Comparison of ENCODE assay signal across 8 mouse cellular contexts in the genomic region with DNA sequence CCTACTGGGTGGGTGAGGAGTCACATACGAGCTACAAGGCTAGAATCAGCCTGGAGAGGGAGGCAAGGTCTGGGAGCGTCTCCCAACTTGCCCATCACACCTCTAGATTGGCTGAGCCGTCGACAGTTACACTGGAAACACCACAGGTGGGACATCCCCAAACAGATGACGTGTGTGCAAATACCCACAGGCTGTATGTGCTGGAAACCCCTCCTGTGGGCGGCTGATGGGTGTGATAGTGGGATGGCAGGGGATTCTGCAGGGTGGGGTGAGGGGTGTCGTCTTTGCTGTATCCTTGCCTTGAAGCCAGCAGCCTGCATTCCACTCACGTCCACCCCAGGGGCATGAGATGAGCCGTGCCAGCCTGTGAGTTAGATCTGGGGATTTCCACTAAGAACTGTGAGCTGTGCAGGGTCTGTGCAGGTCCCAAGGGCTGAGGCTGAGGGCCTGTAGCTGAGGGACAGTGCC. TPM values are rescaled to one million over a fixed set of nuclear protein-coding genes. Genes with fewer than 3 reads are reported as not detected.
DNase-seq lines count a peak whose midpoint lies in the region; ATAC-seq and TF ChIP-seq lines count a peak whose summit lies in the region.

No protein-coding gene starts in this region.

- H3K9ac ChIP-seq in kidney, embryonic 15.5 days, result peak overlapping the region; percentile 48
- H3K9ac ChIP-seq in heart, postnatal 0 days (replicated peaks; ENCODE audit: low read depth, low read length), result peak overlapping the region; percentile 58
- H3K9ac ChIP-seq in midbrain, embryonic 11.5 days (ENCODE audit: low read length), result peak overlapping the region; percentile 63

- peak overlapping the region; percentile 54 for H3K4me3 ChIP-seq in kidney, embryonic 15.5 days (replicated peaks)
- peak overlapping the region; percentile 57 for H3K4me3 ChIP-seq in heart, postnatal 0 days (ENCODE audit: low read depth, low read length)
- H3K4me3 ChIP-seq in midbrain, embryonic 11.5 days (ENCODE audit: low read depth, low read length), result peak overlapping the region; percentile 49

- ATAC-seq in kidney, embryonic 15.5 days (replicated peaks; ENCODE audit: low FRiP score), result no peak; the same call in 1 of the 2 replicates
- peak; percentile 53 for ATAC-seq in activated CD4-positive, CD25-positive, alpha-beta regulatory T cell, adult 4 months
- ATAC-seq in heart, postnatal 0 days (ENCODE audit: insufficient read depth, low read depth), result no peak
- peak; percentile 10; the same call in 1 of the 2 replicates for ATAC-seq in midbrain, embryonic 11.5 days (ENCODE audit: low FRiP score)
- ATAC-seq in granulocyte monocyte progenitor cell, adult 5-6 weeks (replicated peaks; ENCODE audit: poor library complexity, severe bottlenecking), result no peak

- WGBS in kidney, embryonic 15.5 days, result 64% methylated on average over 9 of the region's 9 CpGs
- WGBS in heart, postnatal 0 days, result 33% methylated on average over 9 of the region's 9 CpGs
- 65% methylated on average over 9 of the region's 9 CpGs for WGBS in midbrain, embryonic 11.5 days

- no peaks in the 10 kb centered on the region for H3K9me3 ChIP-seq in kidney, embryonic 15.5 days (replicated peaks)
- H3K9me3 ChIP-seq in heart, postnatal 0 days (replicated peaks; ENCODE audit: control insufficient read depth, low read length), result no peaks in the 10 kb centered on the region
- H3K9me3 ChIP-seq in midbrain, embryonic 11.5 days (ENCODE audit: control insufficient read depth, low read length), result no peaks in the 10 kb centered on the region

- H3K36me3 ChIP-seq in kidney, embryonic 15.5 days, result peaks cover 32% of the 10 kb centered on the region
- peaks cover 3% of the 10 kb centered on the region; the same call in 1 of the 2 replicates for H3K36me3 ChIP-seq in heart, postnatal 0 days (replicated peaks; ENCODE audit: control insufficient read depth, insufficient read depth, low read length)
- no peaks in the 10 kb centered on the region; the same call in 1 of the 2 replicates for H3K36me3 ChIP-seq in midbrain, embryonic 11.5 days (ENCODE audit: control insufficient read depth, insufficient read depth, low read length)

- H3K27ac ChIP-seq in kidney, embryonic 15.5 days, result peak overlapping the region; percentile 95
- H3K27ac ChIP-seq in heart, postnatal 0 days (ENCODE audit: low read depth), result peak overlapping the region; percentile 91; the same call in 1 of the 2 replicates
- H3K27ac ChIP-seq in midbrain, embryonic 11.5 days (ENCODE audit: low read depth, low read length), result no peak overlapping the region

- no peak for TF ChIP-seq CTCF in heart, postnatal 0 days (IDR thresholded peaks at IDR 0.05; ENCODE audit: low read depth)

- DNase-seq in kidney, adult 9 months, result no peak
- no peak for DNase-seq in heart, postnatal 0 days (ENCODE audit: low spot score)
- no peak for DNase-seq in midbrain, embryonic 11.5 days (ENCODE audit: low spot score, missing footprints)
- DNase-seq in right cerebral cortex, adult 2 months (ENCODE audit: low spot score in 2 of 2), result no peak
- no peak for DNase-seq in layer of hippocampus, adult 11-12 months (ENCODE audit: low spot score)

- H3K4me1 ChIP-seq in kidney, embryonic 15.5 days, result peaks cover 52% of the 10 kb centered on the region
- H3K4me1 ChIP-seq in heart, postnatal 0 days (ENCODE audit: control insufficient read depth, insufficient read depth), result peaks cover 31% of the 10 kb centered on the region
- H3K4me1 ChIP-seq in midbrain, embryonic 11.5 days (ENCODE audit: control insufficient read depth, insufficient read depth, low read length), result peaks cover 21% of the 10 kb centered on the region

- no peak for TF ChIP-seq EP300 in heart, postnatal 0 days (IDR thresholded peaks at IDR 0.05; ENCODE audit: low read depth)

- peaks cover 17% of the 10 kb centered on the region for H3K27me3 ChIP-seq in kidney, embryonic 15.5 days
- H3K27me3 ChIP-seq in heart, postnatal 0 days (ENCODE audit: control insufficient read depth, insufficient read depth, low read length), result peaks cover 2% of the 10 kb centered on the region
- H3K27me3 ChIP-seq in midbrain, embryonic 11.5 days (ENCODE audit: control insufficient read depth, insufficient read depth, low read length), result peaks cover 18% of the 10 kb centered on the region

- H3K4me2 ChIP-seq in kidney, embryonic 15.5 days, result peak overlapping the region; percentile 80
- peak overlapping the region; percentile 84 for H3K4me2 ChIP-seq in heart, postnatal 0 days (ENCODE audit: low read depth, low read length)
- peak overlapping the region; percentile 66 for H3K4me2 ChIP-seq in midbrain, embryonic 11.5 days

RNA-seq across cellular contexts. Expression of gene Tnfrsf18, which starts 4.7 kb away (rescaled TPM):
- polyA plus RNA-seq in kidney, embryonic 15.5 days (2015; fragmentation: Nextera tagmentation; extraction: Ambion mirVana), result 1.7 and 2.4 TPM in 2 replicates
- polyA plus RNA-seq in activated CD4-positive, CD25-positive, alpha-beta regulatory T cell, adult 4 months (2017; shearing (Covaris generic)), result 100 to 1,000 TPM; 770 to 845 TPM
- total RNA-seq in heart, postnatal 0 days (2014; rRNA removed; ENCODE audit: low replicate concordance), result 2.2 TPM in 1 of 2 replicates, not detected in the other
- polyA plus RNA-seq in heart, postnatal 0 days (2015; fragmentation: Nextera tagmentation; extraction: Ambion mirVana), result 0.88 and 1.00 TPM in 2 replicates
- polyA plus RNA-seq in midbrain, embryonic 11.5 days (2014; fragmentation: Nextera tagmentation; extraction: Ambion mirVana), result 0.58 and 0.87 TPM in 2 replicates
- total RNA-seq in granulocyte monocyte progenitor cell, adult 5-6 weeks (2014; fragmentation: Nextera tagmentation), result 0.99 and 4.6 TPM in 2 replicates
- total RNA-seq in granulocyte monocyte progenitor cell, adult 5-6 weeks (2017), result 1.9 and 4.6 TPM in 2 replicates

RNA-seq across cellular contexts. Expression of gene Tnfrsf4, which starts 17.0 kb away (rescaled TPM):
- polyA plus RNA-seq in kidney, embryonic 15.5 days (2015; fragmentation: Nextera tagmentation; extraction: Ambion mirVana), result 0.72 and 0.78 TPM in 2 replicates
- 100 to 1,000 TPM; 802 to 961 TPM for polyA plus RNA-seq in activated CD4-positive, CD25-positive, alpha-beta regulatory T cell, adult 4 months (2017; shearing (Covaris generic))
- total RNA-seq in heart, postnatal 0 days (2014; rRNA removed; ENCODE audit: low replicate concordance), result not detected in 2 replicates
- polyA plus RNA-seq in heart, postnatal 0 days (2015; fragmentation: Nextera tagmentation; extraction: Ambion mirVana), result 0.26 and 0.31 TPM in 2 replicates
- 0.41 and 1.1 TPM in 2 replicates for polyA plus RNA-seq in midbrain, embryonic 11.5 days (2014; fragmentation: Nextera tagmentation; extraction: Ambion mirVana)
- 2.2 TPM in 1 of 2 replicates, not detected in the other for total RNA-seq in granulocyte monocyte progenitor cell, adult 5-6 weeks (2014; fragmentation: Nextera tagmentation)
- total RNA-seq in granulocyte monocyte progenitor cell, adult 5-6 weeks (2017), result 1.1 TPM in 1 of 2 replicates, not detected in the other

RNA-seq across cellular contexts. Expression of gene Ttll10, which starts 28.5 kb away (rescaled TPM):
- 7.8 TPM in 2 replicates for polyA plus RNA-seq in kidney, embryonic 15.5 days (2015; fragmentation: Nextera tagmentation; extraction: Ambion mirVana)
- polyA plus RNA-seq in activated CD4-positive, CD25-positive, alpha-beta regulatory T cell, adult 4 months (2017; shearing (Covaris generic)), result not detected
- not detected in 2 replicates for total RNA-seq in heart, postnatal 0 days (2014; rRNA removed; ENCODE audit: low replicate concordance)
- polyA plus RNA-seq in heart, postnatal 0 days (2015; fragmentation: Nextera tagmentation; extraction: Ambion mirVana), result 0.08 TPM in 1 of 2 replicates, not detected in the other
- polyA plus RNA-seq in midbrain, embryonic 11.5 days (2014; fragmentation: Nextera tagmentation; extraction: Ambion mirVana), result 0.15 TPM in 1 of 2 replicates, not detected in the other
- total RNA-seq in granulocyte monocyte progenitor cell, adult 5-6 weeks (2014; fragmentation: Nextera tagmentation), result not detected in 2 replicates
- total RNA-seq in granulocyte monocyte progenitor cell, adult 5-6 weeks (2017), result not detected in 2 replicates

RNA-seq across cellular contexts. Expression of gene Sdf4, which starts 38.0 kb away (rescaled TPM):
- 158 and 161 TPM in 2 replicates for polyA plus RNA-seq in kidney, embryonic 15.5 days (2015; fragmentation: Nextera tagmentation; extraction: Ambion mirVana)
- 100 to 1,000 TPM; 464 to 478 TPM for polyA plus RNA-seq in activated CD4-positive, CD25-positive, alpha-beta regulatory T cell, adult 4 months (2017; shearing (Covaris generic))
- 88.4 and 114 TPM in 2 replicates for total RNA-seq in heart, postnatal 0 days (2014; rRNA removed; ENCODE audit: low replicate concordance)
- polyA plus RNA-seq in heart, postnatal 0 days (2015; fragmentation: Nextera tagmentation; extraction: Ambion mirVana), result 102 and 105 TPM in 2 replicates
- 130 and 136 TPM in 2 replicates for polyA plus RNA-seq in midbrain, embryonic 11.5 days (2014; fragmentation: Nextera tagmentation; extraction: Ambion mirVana)
- total RNA-seq in granulocyte monocyte progenitor cell, adult 5-6 weeks (2014; fragmentation: Nextera tagmentation), result 62.0 and 73.4 TPM in 2 replicates
- total RNA-seq in granulocyte monocyte progenitor cell, adult 5-6 weeks (2017), result 174 and 182 TPM in 2 replicates

RNA-seq across cellular contexts. Expression of gene B3galt6, which starts 38.2 kb away (rescaled TPM):
- 17.5 and 18.1 TPM in 2 replicates for polyA plus RNA-seq in kidney, embryonic 15.5 days (2015; fragmentation: Nextera tagmentation; extraction: Ambion mirVana)
- under 1 TPM; 0.90 to 0.95 TPM for polyA plus RNA-seq in activated CD4-positive, CD25-positive, alpha-beta regulatory T cell, adult 4 months (2017; shearing (Covaris generic))
- total RNA-seq in heart, postnatal 0 days (2014; rRNA removed; ENCODE audit: low replicate concordance), result 3.9 and 11.2 TPM in 2 replicates
- 5.0 and 5.7 TPM in 2 replicates for polyA plus RNA-seq in heart, postnatal 0 days (2015; fragmentation: Nextera tagmentation; extraction: Ambion mirVana)
- polyA plus RNA-seq in midbrain, embryonic 11.5 days (2014; fragmentation: Nextera tagmentation; extraction: Ambion mirVana), result 17.2 and 18.8 TPM in 2 replicates
- 6.4 and 6.6 TPM in 2 replicates for total RNA-seq in granulocyte monocyte progenitor cell, adult 5-6 weeks (2014; fragmentation: Nextera tagmentation)
- total RNA-seq in granulocyte monocyte progenitor cell, adult 5-6 weeks (2017), result 10.3 and 10.7 TPM in 2 replicates

Comparison
In these comparisons a context has a peak if more than half of its experiments do, and no peak if none do; other contexts are left out.
1. ATAC-seq: peak in activated CD4-positive, CD25-positive, alpha-beta regulatory T cell, adult 4 months (single experiment) and midbrain, embryonic 11.5 days (single experiment); none in kidney, embryonic 15.5 days (single experiment), heart, postnatal 0 days (single experiment) and granulocyte monocyte progenitor cell, adult 5-6 weeks (single experiment).
2. RNA of gene Tnfrsf18, which starts 4.7 kb away (polyA plus RNA-seq): 770 to 845 TPM in activated CD4-positive, CD25-positive, alpha-beta regulatory T cell, adult 4 months; 1.7 to 2.4 TPM in kidney, embryonic 15.5 days, 0.88 to 1.00 TPM in heart, postnatal 0 days and 0.58 to 0.87 TPM in midbrain, embryonic 11.5 days; every median in the first group is over 100 times any median in the second.
3. RNA of gene Tnfrsf4, which starts 17.0 kb away (polyA plus RNA-seq): 802 to 961 TPM in activated CD4-positive, CD25-positive, alpha-beta regulatory T cell, adult 4 months; 0.41 to 1.1 TPM in midbrain, embryonic 11.5 days, 0.72 to 0.78 TPM in kidney, embryonic 15.5 days and 0.26 to 0.31 TPM in heart, postnatal 0 days; every median in the first group is over 100 times any median in the second.
4. Peak in every context shown above with its lines, with median percentiles within 50 percentile points of each other: H3K4me2 ChIP-seq, H3K4me3 ChIP-seq and H3K9ac ChIP-seq.